Mouse (Mus musculus) naive thymus-derived CD4-positive, alpha-beta T cell, adult 2 months (primary cell): ENCODE data around the gene Gm5916.

Experiments used
- DNase-seq: peaks from one replicate; pipeline ENCODE4 v3.0.0-alpha.2; 2011; ENCODE audit warnings: low read depth

Gene Gm5916

DNA sequence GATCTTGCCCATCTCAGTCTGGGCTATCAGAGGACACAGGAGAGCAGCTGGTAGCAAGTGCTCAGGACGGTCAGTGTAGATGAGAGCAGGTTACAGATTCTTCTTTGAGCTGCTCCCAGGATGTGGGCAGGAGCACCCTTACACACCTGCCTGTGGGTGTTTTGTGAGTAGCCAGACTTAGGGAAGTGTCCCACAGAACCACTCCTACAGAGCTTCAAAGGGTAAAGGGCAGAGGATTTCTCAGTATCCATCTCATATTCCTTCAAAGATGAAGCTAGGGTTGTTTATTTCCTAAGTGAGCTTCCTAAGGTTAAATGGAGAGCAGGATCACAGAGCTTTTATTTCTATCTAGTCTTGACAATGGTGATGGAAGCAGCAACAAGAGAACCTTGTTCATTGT is at the start of gene Gm5916:
Gm5916 (minus strand) TSS at position 101 of the 400 bp plus-strand sequence.
- DNase-seq = no peak
